Mouse (Mus musculus): ENCODE data around the gene Fosl1. TPM values are rescaled to one million over a fixed set of nuclear protein-coding genes. Genes with fewer than 3 reads are reported as not detected.
"Not testable (repeated sequence)": the region's sequence is repeated elsewhere in the genome, so short reads cannot be mapped to it uniquely, and the experiment has no call there.

Gene Fosl1
- not detected in 2 replicates for polyA plus RNA-seq (2012; ENCODE audit: insufficient read depth, insufficient read length, low replicate concordance, missing spikeins)

- H3K4me3 ChIP-seq (ENCODE audit: insufficient read depth, low read depth, low read length): peak within 1 kb of the TSS; percentile 58
- 1% methylated on average over 70 of the region's 70 CpGs for WGBS
- peaks cover 15% of the 10 kb centered on the region for H3K4me1 ChIP-seq (ENCODE audit: control insufficient read depth, insufficient read depth, low read length)
- no peak within 1 kb of the TSS for H3K27ac ChIP-seq (ENCODE audit: insufficient read depth, low read depth, low read length)
- no peak for TF ChIP-seq CTCF (IDR thresholded peaks at IDR 0.05; ENCODE audit: insufficient read depth, low read depth, low read length)
- no peak for TF ChIP-seq POLR2A (IDR thresholded peaks at IDR 0.05; ENCODE audit: insufficient read depth, low read depth, low read length)
These were observed at the start of gene Fosl1 for GRCm38 (mm10) chr19:5447515-5448353. Gene Fosl1, plus strand, starts transcription at chr19:5447547.

- H3K4me3 ChIP-seq (ENCODE audit: insufficient read depth, low read depth, low read length); H3K27ac ChIP-seq (ENCODE audit: insufficient read depth, low read depth, low read length); H3K4me1 ChIP-seq (ENCODE audit: control insufficient read depth, insufficient read depth, low read length): not testable (repeated sequence)
- 66% methylated on average over 4 of the region's 4 CpGs for WGBS
These were observed 46.3 kb upstream of the Fosl1 start for GRCm38 (mm10) chr19:5401073-5401472.

GRCm38 (mm10) chr19:5402293-5402692 lies 45.1 kb upstream of the Fosl1 start, which contains the start of gene Tsga10ip:
Gene Tsga10ip, minus strand, starts transcription at chr19:5402526.
- WGBS: 64% methylated on average over 8 of the region's 8 CpGs
- TF ChIP-seq POLR2A (IDR thresholded peaks at IDR 0.05; ENCODE audit: insufficient read depth, low read depth, low read length) (no peak), CTCF (IDR thresholded peaks at IDR 0.05; ENCODE audit: insufficient read depth, low read depth, low read length) (no peak)
- H3K27ac ChIP-seq (ENCODE audit: insufficient read depth, low read depth, low read length): no peak within 1 kb of the TSS
- no peak within 1 kb of the TSS for H3K4me3 ChIP-seq (ENCODE audit: insufficient read depth, low read depth, low read length)
- peaks cover 3% of the 10 kb centered on the region for H3K4me1 ChIP-seq (ENCODE audit: control insufficient read depth, insufficient read depth, low read length)

- H3K4me1 ChIP-seq (ENCODE audit: control insufficient read depth, insufficient read depth, low read length): peaks cover 10% of the 10 kb centered on the region
- TF ChIP-seq POLR2A (IDR thresholded peaks at IDR 0.05; ENCODE audit: insufficient read depth, low read depth, low read length) (no peak), CTCF (IDR thresholded peaks at IDR 0.05; ENCODE audit: insufficient read depth, low read depth, low read length) (no peak)
- WGBS: 7% methylated on average over 7 of the region's 7 CpGs
- peak overlapping the region; percentile 81 for H3K27ac ChIP-seq (ENCODE audit: insufficient read depth, low read depth, low read length)
- H3K4me3 ChIP-seq (ENCODE audit: insufficient read depth, low read depth, low read length): peak overlapping the region; percentile 37
These were observed 41.4 kb upstream of the Fosl1 start for GRCm38 (mm10) chr19:5405924-5406323.

GRCm38 (mm10) chr19:5406531-5407126 lies 40.7 kb upstream of the Fosl1 start:
- 4% methylated on average over 24 of the region's 25 CpGs for WGBS
- peaks cover 12% of the 10 kb centered on the region for H3K4me1 ChIP-seq (ENCODE audit: control insufficient read depth, insufficient read depth, low read length)
- H3K27ac ChIP-seq (ENCODE audit: insufficient read depth, low read depth, low read length): peak overlapping the region; percentile 99
- peak overlapping the region; percentile 65 for H3K4me3 ChIP-seq (ENCODE audit: insufficient read depth, low read depth, low read length)

- peak overlapping the region; percentile 65 for H3K4me3 ChIP-seq (ENCODE audit: insufficient read depth, low read depth, low read length)
- peak overlapping the region; percentile 99 for H3K27ac ChIP-seq (ENCODE audit: insufficient read depth, low read depth, low read length)
- TF ChIP-seq POLR2A (IDR thresholded peaks at IDR 0.05; ENCODE audit: insufficient read depth, low read depth, low read length): no peak
- 0 out of 2 replicates have a peak, but pooled peaks have one; percentile 38 for TF ChIP-seq CTCF (IDR thresholded peaks at IDR 0.05; ENCODE audit: insufficient read depth, low read depth, low read length)
- 3% methylated on average over 7 of the region's 7 CpGs for WGBS
- H3K4me1 ChIP-seq (ENCODE audit: control insufficient read depth, insufficient read depth, low read length): peaks cover 16% of the 10 kb centered on the region
These were observed 40.2 kb upstream of the Fosl1 start for GRCm38 (mm10) chr19:5407133-5407532.

- TF ChIP-seq CTCF (IDR thresholded peaks at IDR 0.05; ENCODE audit: insufficient read depth, low read depth, low read length) (no peak), POLR2A (IDR thresholded peaks at IDR 0.05; ENCODE audit: insufficient read depth, low read depth, low read length) (no peak)
- WGBS: 65% methylated on average over 13 of the region's 13 CpGs
- peak overlapping the region; percentile 46 for H3K27ac ChIP-seq (ENCODE audit: insufficient read depth, low read depth, low read length)
These were observed 39.0 kb upstream of the Fosl1 start for GRCm38 (mm10) chr19:5408057-5409001.

GRCm38 (mm10) chr19:5409068-5409467 lies 38.3 kb upstream of the Fosl1 start:
- Histone ChIP-seq H3K27ac (ENCODE audit: insufficient read depth, low read depth, low read length) (no peak overlapping the region), H3K4me3 (ENCODE audit: insufficient read depth, low read depth, low read length) (no peak overlapping the region), H3K4me1 (ENCODE audit: control insufficient read depth, insufficient read depth, low read length) (peaks cover 16% of the 10 kb centered on the region)
- TF ChIP-seq POLR2A (IDR thresholded peaks at IDR 0.05; ENCODE audit: insufficient read depth, low read depth, low read length): no peak
- TF ChIP-seq CTCF (IDR thresholded peaks at IDR 0.05; ENCODE audit: insufficient read depth, low read depth, low read length): no peak
- WGBS: 70% methylated on average over 5 of the region's 5 CpGs

More at GRCm38 (mm10) chr19:5408057-5409001, 39.0 kb upstream of the Fosl1 start:
- Histone ChIP-seq H3K4me1 (ENCODE audit: control insufficient read depth, insufficient read depth, low read length) (peaks cover 16% of the 10 kb centered on the region), H3K4me3 (ENCODE audit: insufficient read depth, low read depth, low read length) (no peak overlapping the region)

Data from olfactory bulb, adult 2 months (tissue).